Mouse (Mus musculus): ENCODE results near the gene Ccdc187.

DNA sequence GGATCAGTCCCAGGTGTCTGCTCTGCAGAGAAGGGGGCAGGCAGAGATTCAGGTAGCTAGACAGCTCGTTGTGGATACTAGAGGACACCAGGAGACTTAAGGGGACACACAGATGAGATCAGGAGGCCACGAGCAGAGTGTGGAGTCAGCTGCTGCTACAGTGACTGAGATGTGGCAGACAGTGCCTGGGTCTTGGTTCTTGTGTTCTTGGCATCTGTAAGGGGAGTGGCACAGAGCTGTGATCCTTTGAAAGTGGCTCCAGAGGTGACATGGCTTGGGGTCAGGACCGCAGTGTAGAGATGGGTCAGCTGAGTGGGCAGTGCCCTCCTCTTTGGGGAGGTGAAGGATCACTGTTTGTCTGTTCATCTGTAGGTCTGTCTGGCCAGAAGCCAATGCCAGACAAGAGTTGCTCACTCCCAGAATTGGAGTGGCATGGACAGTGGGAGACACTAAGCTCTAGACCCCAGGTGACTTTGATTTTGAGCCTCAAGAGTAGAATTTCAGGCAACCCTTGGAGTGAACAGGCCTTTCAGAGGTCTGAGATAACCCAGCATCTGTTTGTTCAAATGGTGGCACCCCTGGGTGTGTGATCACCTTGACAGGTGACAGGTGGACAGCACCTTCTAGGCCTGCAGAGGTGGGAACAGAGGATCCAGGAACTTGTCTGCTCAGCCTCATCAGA lies 23.8 kb upstream of the Ccdc187 start:
- TF ChIP-seq CTCF (IDR thresholded peaks at IDR 0.05; ENCODE audit: insufficient read depth, low read depth, low read length), result no peak
- no peak for TF ChIP-seq POLR2A (IDR thresholded peaks at IDR 0.05; ENCODE audit: insufficient read depth, low read depth, low read length)

Measured in olfactory bulb, adult 2 months (tissue).